Mouse (Mus musculus) gastrocnemius, postnatal 14 days (tissue): ENCODE results near the gene Gas2l1. TPM values are rescaled to one million over a fixed set of nuclear protein-coding genes. Genes with fewer than 3 reads are reported as not detected.
A peak's percentile ranks its signal among the peaks of the same experiment; 100 is the strongest.
"Not testable (repeated sequence)": the region's sequence is repeated elsewhere in the genome, so short reads cannot be mapped to it uniquely, and the experiment has no call there.

Experiments
- DNase-seq: peaks from one replicate; pipeline ENCODE4 v3.0.0; 2021; ENCODE audit warnings: mixed read lengths
- intact Hi-C: fragments of 180-260 bp; cut with DNase I; formaldehyde crosslinking; loops from one replicate; pipeline ENCODE4 v1.15.1; 2025; ENCODE audit warnings: low total_unique reads
- long read RNA-seq, 2 experiments: library from polyadenylated mRNA; stranded (forward); transcript quantifications; one replicate each; pipeline ENCODE4 v2.0.0; 2021
- total RNA-seq, 2 experiments: library from RNA; stranded (reverse); gene quantifications; 2 replicates each; pipeline ENCODE4 v1.2.3; 2021

Gene Gas2l1
- total RNA-seq: 10 to 100 TPM in 1 of 2 experiments, 1 to 10 TPM in 1; 8.4 to 12.0 TPM
- long read RNA-seq, experiment 1, transcript Gas2l1-203 (6 exons, 2,530 nt): major isoform, 5 of 12 reads
- long read RNA-seq, experiment 1, partial matches to known transcripts: 1 of 12 reads
- long read RNA-seq, experiment 1, other reads (novel, unspliced or antisense): 2 of 12 reads
- long read RNA-seq, experiment 2, partial matches to known transcripts: 3 of 17 reads
- long read RNA-seq, experiment 2, other reads (novel, unspliced or antisense): 7 of 17 reads

DNA sequence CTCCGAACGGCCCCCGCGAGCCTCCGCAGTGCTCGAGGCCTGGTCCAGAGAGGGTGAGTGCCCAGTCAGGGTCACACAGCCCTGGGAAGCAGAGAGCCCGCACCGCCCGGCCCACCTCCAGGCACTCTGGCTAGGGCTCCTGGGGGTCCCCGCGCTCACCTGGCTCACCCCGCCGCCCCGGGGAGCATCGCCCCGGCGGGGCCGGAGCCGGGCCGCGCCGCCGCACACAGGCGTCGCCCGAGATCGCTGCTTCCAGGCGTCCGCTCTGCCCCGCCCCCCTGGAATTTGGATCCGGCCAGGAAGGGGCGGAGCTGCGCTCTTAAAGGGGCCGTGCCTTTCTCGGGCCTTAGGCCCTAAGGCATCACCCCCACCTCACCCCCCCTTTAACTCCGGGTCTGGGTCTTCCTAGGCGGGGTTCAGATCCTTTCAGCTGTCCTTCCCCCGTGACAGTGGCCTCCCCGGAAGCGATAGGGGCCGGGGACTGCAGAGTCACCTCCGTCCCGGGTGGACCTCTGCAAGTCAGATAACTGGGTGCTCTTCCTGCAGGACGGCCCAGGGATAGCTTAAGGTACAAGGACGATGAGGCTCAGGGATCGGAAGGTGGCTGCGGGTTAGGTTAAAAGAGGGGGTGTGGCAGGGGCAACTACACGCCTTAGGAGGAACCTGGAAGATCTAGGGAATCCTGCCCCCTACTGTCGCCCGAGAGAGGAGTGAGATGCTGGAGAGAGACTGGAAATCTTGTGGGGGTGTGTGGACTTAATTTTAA lies at the start of gene Gas2l1:
Gas2l1 (minus strand) TSS at position 272 of the 766 bp plus-strand sequence.
- DNase-seq: peak; percentile 92
- intact Hi-C loops: no loop called here

DNA sequence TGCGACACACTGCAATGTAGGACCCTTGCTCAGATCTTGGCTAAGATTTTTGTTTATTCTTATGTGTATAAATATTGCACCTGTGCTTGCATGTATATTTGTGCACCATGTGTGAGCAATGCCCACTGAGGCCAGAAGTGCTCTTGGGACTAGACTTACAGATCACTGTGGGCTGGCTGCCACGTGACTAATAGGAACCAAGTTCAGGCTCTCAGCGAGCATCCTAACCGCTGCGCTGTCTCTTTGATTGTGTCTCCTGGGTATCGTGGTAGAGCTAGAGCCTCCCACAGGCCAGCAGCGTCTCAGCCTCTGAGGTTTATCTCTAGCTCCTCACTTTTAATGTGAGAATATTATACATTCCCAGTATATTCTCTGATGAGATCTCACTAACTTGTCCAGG lies 48.5 kb upstream of the Gas2l1 start:
- DNase-seq: no peak
- intact Hi-C loops: loop anchor here (10.0 kb wide), 1 partner anchor 151 kb away; the partner anchor contains the start of gene Kremen1

DNA sequence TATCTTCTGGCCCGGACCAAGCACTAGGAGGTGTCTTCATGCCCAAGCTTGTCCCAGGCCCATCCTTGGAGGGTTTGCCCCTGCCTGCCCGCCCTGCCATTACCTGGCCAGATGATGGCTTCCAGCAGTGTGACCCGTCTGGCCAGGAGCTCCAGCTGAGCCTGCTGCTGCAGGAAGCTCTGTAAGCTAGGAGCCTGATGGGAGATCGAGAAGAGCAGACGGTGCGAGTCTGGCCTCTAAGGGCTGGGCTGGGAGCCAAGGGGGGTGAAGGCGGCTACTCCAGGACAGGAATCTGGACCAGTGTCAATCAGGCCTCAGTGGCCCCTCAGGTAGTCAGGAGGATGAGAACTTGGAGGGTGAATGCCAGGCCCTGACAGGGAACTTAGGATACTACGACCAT lies 44.3 kb upstream of the Gas2l1 start:
- intact Hi-C loops: no loop called here
- DNase-seq: no peak

GRCm38 (mm10) chr11:5103986-5104509 lies 38.9 kb upstream of the Gas2l1 start:
- no peak for DNase-seq

GRCm38 (mm10) chr11:5102384-5102783 lies 37.3 kb upstream of the Gas2l1 start:
- no peak for DNase-seq
- intact Hi-C loops: no loop called here

More at GRCm38 (mm10) chr11:5103986-5104509, 38.9 kb upstream of the Gas2l1 start:
- intact Hi-C loops: no loop called here

GRCm38 (mm10) chr11:5101641-5102040 lies 36.5 kb upstream of the Gas2l1 start:
- intact Hi-C loops: no loop called here
- no peak for DNase-seq

- DNase-seq: no peak
- intact Hi-C loops: no loop called here
Observed at GRCm38 (mm10) chr11:5100801-5101200, 35.7 kb upstream of the Gas2l1 start.

DNA sequence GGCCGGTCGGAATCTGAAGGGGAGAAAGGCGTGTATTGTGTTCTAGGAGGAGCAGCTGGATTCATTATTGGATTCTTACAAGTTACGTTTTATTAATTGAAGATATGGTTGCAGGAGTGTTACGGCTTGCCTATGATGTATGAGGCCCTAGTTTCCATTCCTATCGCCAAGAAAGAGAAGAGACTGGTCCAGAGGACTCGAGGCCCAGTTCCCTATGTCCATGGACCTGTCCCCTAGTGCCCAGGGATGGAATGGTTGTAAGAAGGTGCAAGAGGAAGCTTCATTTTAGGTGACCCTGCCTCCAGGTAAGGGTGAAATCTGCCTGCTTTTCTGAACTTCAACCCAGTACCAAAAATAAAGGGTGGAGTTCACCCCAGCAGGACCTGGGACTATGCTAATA lies 35.2 kb upstream of the Gas2l1 start:
- intact Hi-C loops: no loop called here
- DNase-seq: no peak

- intact Hi-C loops: no loop called here
- DNase-seq: peak; percentile 85
Observed at GRCm38 (mm10) chr11:5099576-5100183, 34.6 kb upstream of the Gas2l1 start.

GRCm38 (mm10) chr11:5098736-5099542 lies 33.8 kb upstream of the Gas2l1 start, which contains the start of the genes Rhbdd3 and Ewsr1:
Rhbdd3 (plus strand) TSS chr11:5098926.
Ewsr1 (minus strand) TSS chr11:5099266.
- DNase-seq: peak; percentile 97
- intact Hi-C loops: no loop called here

GRCm38 (mm10) chr11:5098035-5098735 lies 33.1 kb upstream of the Gas2l1 start:
- intact Hi-C loops: no loop called here
- DNase-seq: no peak

DNA sequence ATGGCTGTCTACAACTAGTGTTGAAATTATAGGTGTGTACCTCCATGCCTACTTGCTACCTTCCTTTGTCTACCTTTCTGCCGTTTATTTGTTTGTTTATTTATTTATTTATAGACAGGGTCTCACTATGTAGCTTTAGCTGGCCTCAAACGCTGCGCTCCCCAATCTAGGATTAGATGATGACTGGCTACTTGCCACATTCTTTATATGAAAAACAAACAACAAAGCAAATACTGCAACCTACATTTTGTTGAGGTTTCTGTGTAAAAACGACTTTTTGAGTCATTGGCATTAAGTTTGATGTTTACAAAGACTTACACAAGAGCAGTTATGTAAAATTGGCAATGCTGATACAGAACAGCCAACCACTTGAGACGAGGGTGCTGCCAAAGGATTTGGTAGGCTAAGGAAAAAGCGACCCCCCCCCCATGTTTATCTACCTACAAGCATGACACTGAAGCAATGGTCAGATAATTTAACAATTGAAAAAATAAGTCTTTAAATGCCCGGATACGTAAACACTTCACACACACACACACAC lies 31.4 kb upstream of the Gas2l1 start:
- intact Hi-C loops: no loop called here
- DNase-seq: no peak

DNA sequence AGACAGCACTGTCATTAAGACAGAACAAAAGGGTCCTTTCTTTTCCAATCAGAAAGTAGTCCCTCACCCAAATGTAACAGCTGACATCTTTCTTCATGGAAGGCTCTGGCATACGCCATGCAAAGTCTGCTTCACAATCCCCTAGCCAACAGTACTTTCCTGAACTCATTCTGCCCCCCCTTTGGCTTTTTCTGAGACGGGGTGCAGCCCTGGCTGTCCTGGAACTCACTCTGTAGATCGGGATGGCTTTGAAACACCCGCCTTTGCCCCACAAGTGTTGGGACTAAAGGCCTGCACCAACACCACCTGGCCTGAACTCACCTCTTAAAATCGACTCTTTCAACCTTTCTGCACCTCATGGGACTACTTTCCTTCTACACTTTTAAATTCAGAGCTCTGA lies 30.8 kb upstream of the Gas2l1 start:
- intact Hi-C loops: no loop called here
- DNase-seq: no peak

GRCm38 (mm10) chr11:5091706-5092105 lies 26.6 kb upstream of the Gas2l1 start:
- no peak for DNase-seq
- intact Hi-C loops: no loop called here

- intact Hi-C loops: no loop called here
- no peak for DNase-seq
Observed at GRCm38 (mm10) chr11:5089147-5089546, 24.0 kb upstream of the Gas2l1 start.

DNA sequence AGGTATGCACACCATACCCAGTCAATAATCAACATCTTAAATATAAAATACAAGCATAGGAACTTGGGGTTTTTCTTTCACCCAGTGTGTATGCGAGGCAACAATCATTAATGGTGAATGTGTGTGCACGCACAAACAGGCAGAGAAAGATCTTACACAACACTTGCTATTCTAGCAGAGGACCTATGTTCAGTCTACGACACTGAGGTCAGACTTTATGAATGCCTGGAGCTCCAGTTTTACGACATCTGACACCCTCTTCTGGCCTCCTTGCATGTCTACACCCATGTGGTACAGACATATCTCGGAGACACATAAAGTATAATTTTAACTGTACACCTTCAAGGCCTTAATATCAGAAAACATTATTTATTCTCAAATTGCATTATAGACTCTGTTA lies 11.7 kb upstream of the Gas2l1 start:
- DNase-seq, intact Hi-C loops: not testable (repeated sequence)

DNA sequence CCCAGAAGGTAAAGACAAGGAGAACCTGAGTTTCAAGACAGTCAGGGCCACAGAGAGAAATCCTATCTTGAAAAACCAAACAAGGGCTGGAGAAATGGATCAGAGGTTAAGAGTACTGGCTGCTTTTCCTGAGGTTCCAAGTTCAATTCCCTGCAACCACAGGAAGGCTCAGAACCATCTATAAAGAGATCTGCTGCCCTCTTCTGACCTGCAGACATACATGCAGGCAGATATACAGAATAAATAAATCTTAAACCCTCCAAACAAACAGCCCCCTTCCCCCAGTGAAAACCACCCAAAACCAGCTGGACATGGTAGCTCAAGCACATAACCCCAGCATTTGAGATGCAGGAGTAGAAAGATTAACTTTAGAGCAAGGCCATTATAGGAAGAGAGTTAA lies 10.6 kb upstream of the Gas2l1 start:
- no peak for DNase-seq

GRCm38 (mm10) chr11:5074882-5075281 lies 9.8 kb upstream of the Gas2l1 start:
- intact Hi-C loops: no loop called here
- no peak for DNase-seq

More for the DNA sequence above, 10.6 kb upstream of the Gas2l1 start:
- intact Hi-C loops: no loop called here
